Mouse (Mus musculus) embryo, embryonic 10.5 days (tissue): ENCODE results near the gene Mogat2.

Experiments used
- DNase-seq: peaks from one replicate; pipeline ENCODE4 v3.0.0-alpha.2; 2015; ENCODE audit warnings: low spot score

Mogat2 gene

GRCm38 (mm10) chr7:99238417-99238816 lies at the start of gene Mogat2:
Gene Mogat2, minus strand, starts transcription at chr7:99238619.
- peak; percentile 70 for DNase-seq

GRCm38 (mm10) chr7:99287287-99287686 lies 48.9 kb upstream of the Mogat2 start:
- DNase-seq, result peak; percentile 78

GRCm38 (mm10) chr7:99279586-99279985 lies 41.2 kb upstream of the Mogat2 start:
- no peak for DNase-seq

GRCm38 (mm10) chr7:99278309-99278708 lies 39.9 kb upstream of the Mogat2 start:
- DNase-seq, result no peak

- no peak for DNase-seq
Measured at GRCm38 (mm10) chr7:99276679-99277078, 38.3 kb upstream of the Mogat2 start.

- DNase-seq, result no peak
Measured at GRCm38 (mm10) chr7:99275131-99275530, 36.7 kb upstream of the Mogat2 start.

- DNase-seq, result no peak
Measured at GRCm38 (mm10) chr7:99271630-99272029, 33.2 kb upstream of the Mogat2 start.

GRCm38 (mm10) chr7:99268951-99269945 lies 30.8 kb upstream of the Mogat2 start:
- DNase-seq, result no peak

- DNase-seq, result no peak
Measured at GRCm38 (mm10) chr7:99268506-99268900, 30.1 kb upstream of the Mogat2 start.

GRCm38 (mm10) chr7:99267897-99268505 lies 29.6 kb upstream of the Mogat2 start:
- DNase-seq, result peak; percentile 90

- peak; percentile 70 for DNase-seq
Measured at GRCm38 (mm10) chr7:99267251-99267896, 29.0 kb upstream of the Mogat2 start, which contains the start of gene Map6. Gene Map6, plus strand, starts transcription at chr7:99267447.

GRCm38 (mm10) chr7:99264597-99264996 lies 26.2 kb upstream of the Mogat2 start:
- DNase-seq, result no peak

GRCm38 (mm10) chr7:99263509-99263908 lies 25.1 kb upstream of the Mogat2 start:
- no peak for DNase-seq

GRCm38 (mm10) chr7:99261900-99262299 lies 23.5 kb upstream of the Mogat2 start:
- peak; percentile 24 for DNase-seq

- no peak for DNase-seq
Measured at GRCm38 (mm10) chr7:99255006-99255405, 16.6 kb upstream of the Mogat2 start.

GRCm38 (mm10) chr7:99250386-99250785 lies 12.0 kb upstream of the Mogat2 start:
- DNase-seq, result no peak

- DNase-seq, result peak; percentile 96
Measured at GRCm38 (mm10) chr7:99249582-99249911, 11.1 kb upstream of the Mogat2 start.

GRCm38 (mm10) chr7:99248906-99249581 lies 10.6 kb upstream of the Mogat2 start:
- peak; percentile 31 for DNase-seq

GRCm38 (mm10) chr7:99248157-99248742 lies 9.8 kb upstream of the Mogat2 start:
- no peak for DNase-seq

- no peak for DNase-seq
Measured at GRCm38 (mm10) chr7:99242097-99242496, 3.7 kb upstream of the Mogat2 start.

- peak; percentile 76 for DNase-seq
Measured at GRCm38 (mm10) chr7:99236888-99237660, 1.3 kb downstream of the Mogat2 start.
